Mouse (Mus musculus) megakaryocyte, adult 5-6 weeks (primary cell): ENCODE data around the gene Zfp385c. TPM values are rescaled to one million over a fixed set of nuclear protein-coding genes. Genes with fewer than 3 reads are reported as not detected.
"Not testable (repeated sequence)": the region's sequence is repeated elsewhere in the genome, so short reads cannot be mapped to it uniquely, and the experiment has no call there.

Source experiments
- ATAC-seq: 2 replicates; pipeline ENCODE4 v1.8.0; 2016; ENCODE audit warnings: mild to moderate bottlenecking, inconsistent platforms; ENCODE audit not compliant: poor library complexity, severe bottlenecking
- total RNA-seq, 2 experiments: library from RNA; stranded (forward) in 1 of 2; stranded (reverse) in 1 of 2; fragments of 153-499, 151-499 nt in 1 of 2; fragments of 221-1000, 200-1000 nt in 1 of 2; gene quantifications; 2 replicates each; pipeline versions ENCODE4 v1.2.3 to v1.2.4; 2015 to 2017

The Zfp385c gene
- total RNA-seq, 2 experiments from 2014 or later: not detected

GRCm38 (mm10) chr11:100694926-100695325 is 2.7 kb upstream of the Zfp385c start:
- ATAC-seq: peak; percentile 82

DNA sequence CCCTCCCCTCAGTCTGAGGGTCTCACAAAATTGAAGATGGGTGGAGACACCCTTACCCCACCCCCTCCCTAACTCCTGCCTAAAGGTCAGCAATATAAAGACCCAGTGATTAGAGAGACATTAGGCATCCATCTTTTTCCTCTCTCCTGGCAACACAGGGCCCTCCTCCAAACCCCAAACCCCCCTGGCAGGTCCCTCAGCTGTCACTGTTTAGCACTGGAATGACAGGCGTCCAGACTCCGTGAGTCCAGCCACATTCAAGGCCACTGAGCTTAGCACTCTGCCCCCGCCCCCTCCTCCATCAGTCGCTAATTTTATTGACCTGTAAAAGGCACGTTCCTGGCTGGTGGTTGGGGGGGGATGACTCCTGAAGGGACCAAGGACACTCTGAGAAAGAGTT is 899 bp upstream of the Zfp385c start:
- no peak for ATAC-seq

- no peak for ATAC-seq
These were observed 1.9 kb downstream of the Zfp385c start for GRCm38 (mm10) chr11:100690389-100690788.

- ATAC-seq: no peak
These were observed 3.8 kb downstream of the Zfp385c start for GRCm38 (mm10) chr11:100688443-100688842.

GRCm38 (mm10) chr11:100687265-100687664 is 5.0 kb downstream of the Zfp385c start:
- ATAC-seq: no peak

DNA sequence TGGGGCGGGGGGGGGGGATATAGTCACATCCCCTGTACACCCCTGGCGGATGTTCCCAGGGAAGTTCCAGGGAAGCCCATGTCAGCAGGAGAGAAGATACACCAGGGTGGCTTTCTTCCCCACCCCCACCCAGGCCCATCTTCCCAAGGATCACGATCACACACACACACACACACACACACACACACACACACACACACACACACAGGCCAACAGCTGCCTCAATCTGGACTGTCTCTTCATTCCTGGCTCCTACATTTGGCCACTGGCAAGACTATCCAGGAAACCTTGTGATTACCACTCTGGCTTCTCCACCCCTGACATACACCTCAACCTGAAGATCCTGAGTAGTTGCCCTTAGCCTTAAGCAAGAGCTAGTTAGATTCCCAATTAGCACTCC is 6.9 kb downstream of the Zfp385c start:
- ATAC-seq: no peak

DNA sequence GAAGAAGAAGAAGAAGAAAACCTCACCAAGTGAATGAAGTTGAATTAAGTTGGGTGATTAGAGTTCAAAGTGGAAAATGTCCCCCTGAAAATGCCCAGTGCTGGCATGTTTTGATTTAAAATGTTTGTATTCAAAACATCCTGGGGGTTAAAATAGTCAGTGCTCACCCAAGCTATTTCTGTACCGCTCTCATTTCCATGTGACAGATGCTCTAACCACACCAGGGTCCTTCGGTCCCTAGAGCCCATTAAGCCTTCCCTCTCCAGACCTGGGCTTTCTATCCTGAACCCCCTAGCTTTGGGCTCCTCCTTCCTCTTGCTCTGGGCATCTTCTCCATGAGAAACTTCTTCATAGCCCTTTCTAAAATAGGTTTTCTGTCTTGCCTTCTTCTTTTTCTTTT is 8.2 kb downstream of the Zfp385c start:
- ATAC-seq: no peak

DNA sequence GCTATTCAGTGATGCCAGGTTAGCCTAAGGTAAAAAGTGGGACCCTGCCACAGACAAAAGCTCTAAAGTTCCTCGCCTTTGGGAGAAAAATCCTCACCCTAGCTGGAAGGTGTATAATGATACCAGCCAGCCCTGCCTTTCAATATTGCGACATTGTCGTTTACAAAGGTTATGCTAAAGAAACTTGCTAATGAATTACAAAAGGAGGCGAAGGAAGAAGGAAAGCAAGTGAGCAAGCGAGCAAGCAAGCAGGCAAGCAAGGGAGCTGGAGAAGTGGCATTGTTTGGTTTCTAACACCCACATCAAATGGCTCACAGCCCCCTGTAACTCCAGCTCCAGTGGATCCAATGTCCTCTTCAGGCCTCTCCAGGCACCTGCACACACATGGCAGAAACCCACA is 9.7 kb downstream of the Zfp385c start:
- ATAC-seq: no peak

DNA sequence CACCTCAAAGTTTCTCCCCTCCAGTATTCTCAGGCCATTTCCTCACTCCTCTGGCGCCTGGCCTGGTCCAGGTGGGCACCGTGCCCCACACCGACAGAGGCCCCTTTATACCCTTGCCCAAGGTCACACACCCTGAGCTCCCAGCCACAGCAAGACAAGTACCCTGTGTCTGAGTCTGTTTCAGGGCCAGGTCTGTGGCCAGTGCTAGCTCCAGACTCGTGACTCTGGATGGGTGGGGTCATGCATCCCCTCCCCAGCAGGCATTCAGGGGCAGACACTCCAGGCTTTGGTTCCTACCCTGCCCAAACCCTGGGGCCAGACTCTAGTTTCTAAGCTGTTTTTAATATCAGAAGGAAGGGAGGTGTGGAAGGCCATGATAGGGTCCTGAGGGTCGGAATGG is 10.4 kb downstream of the Zfp385c start:
- ATAC-seq: no peak

DNA sequence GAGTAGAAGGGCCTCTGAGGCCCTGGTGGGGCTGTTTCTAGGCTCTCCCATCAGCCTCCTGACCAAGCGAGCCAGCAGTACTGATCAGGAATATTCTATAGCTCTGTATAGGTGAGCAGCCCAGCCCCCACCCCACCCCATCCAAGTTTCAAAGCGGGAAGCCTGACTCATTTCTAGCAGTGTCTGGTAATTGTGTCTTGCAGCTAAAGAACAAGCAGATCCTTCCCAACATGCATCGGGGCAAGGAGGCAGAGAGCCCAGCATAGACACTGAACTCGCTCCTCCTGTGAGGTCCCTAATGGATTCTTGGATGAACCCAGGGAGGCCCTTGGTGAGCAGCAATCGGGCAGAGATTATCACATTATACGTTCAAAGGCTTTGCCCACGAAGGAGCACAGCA is 14.4 kb downstream of the Zfp385c start:
- ATAC-seq: no peak

DNA sequence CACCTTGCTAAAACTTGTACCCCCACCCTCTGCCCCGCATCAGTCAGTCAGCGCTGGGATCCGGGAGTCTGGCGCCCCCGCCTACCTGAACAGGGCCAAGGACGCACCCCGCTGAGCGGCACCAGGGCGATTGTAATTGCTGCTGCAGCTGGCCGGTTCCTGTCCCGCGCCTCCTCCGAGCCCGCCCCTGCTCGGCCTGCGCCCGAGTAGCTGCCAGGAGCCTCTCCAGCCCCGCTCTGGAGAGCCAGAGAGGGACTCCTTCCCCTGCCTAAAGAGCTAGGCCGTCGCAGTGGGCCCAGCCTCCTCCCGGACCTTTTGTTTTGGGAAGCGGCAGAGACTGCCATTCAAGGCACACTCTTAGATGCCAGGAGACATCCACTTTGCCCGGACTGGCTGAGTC is 19.1 kb downstream of the Zfp385c start:
- no peak for ATAC-seq

DNA sequence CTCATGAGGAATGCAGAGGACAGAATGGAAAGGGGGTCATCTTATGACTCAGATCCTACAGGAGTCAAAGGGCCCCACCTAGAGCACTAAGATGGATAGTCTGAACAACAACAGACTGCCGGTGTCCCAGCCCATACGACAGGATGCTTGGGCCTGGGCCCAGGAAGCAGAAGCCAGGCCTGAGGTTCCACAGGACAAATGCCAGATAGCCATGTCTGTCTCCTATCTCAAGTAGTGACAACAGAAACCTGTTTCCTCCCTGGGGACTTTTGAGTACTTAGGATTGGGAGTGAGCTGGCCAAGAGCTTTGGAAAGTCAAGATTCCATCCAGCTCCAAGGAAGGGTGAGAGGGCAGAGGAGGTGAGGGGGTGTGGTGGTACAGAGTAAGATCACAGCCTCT is 20.3 kb downstream of the Zfp385c start:
- ATAC-seq: no peak

DNA sequence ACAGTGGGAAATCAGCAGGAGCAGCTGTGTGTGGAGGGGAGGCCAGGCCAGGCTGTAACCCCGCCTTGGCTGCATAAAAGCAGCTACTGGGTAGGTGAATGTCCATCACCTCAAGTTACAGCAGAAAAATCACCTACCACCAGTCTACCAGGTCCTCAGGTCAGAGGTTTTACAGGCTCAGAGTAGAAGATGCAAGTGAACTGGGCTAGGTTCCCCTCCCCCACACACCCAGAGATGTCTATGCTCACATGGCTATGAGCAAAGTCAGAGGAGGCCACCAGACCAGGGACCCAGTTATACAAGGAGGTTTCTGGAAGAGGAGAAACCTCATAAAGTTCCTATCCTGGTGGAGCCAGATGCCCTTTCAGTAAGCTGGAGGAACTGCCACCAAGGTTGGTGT is 21.2 kb downstream of the Zfp385c start:
- ATAC-seq: no peak

DNA sequence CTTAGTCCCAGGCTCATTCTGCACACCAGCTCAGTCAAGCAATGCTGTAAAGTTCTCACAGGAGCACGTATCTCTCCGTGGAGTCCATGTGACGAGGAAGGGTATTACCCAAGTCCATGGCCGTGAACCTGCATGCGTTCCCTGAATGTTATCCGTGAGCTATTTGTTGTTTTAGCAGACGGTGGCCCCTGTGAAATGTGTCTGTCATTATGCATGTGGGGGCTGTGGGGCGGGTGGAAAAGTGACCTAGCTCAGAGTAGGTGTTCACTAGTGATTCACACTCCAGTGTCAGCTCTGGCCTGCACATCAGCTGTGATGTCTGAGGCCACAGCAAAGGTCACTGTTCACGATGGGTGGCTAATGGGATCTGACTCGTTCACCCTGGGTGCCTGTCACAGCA is 32.4 kb downstream of the Zfp385c start:
- no peak for ATAC-seq

DNA sequence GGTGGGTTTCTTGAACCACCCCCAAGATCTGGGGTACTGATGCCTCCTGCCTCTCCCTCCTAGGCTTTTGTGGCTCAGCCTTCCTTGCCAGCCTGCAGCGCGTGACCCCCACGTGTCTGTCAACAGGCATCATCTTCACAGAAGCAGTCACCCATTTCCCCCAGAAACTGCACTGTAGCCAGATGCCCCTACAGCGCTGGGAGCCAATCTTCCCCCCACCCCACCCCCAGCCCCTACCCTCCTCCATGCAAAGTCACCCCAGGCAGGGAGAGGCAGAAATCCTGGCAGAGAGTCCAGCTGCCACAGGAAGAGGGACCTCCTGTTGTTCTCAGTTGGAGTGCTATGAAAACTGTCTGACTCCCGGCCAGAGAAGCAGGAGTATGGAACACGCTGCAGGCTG is 35.8 kb downstream of the Zfp385c start:
- ATAC-seq: no peak

DNA sequence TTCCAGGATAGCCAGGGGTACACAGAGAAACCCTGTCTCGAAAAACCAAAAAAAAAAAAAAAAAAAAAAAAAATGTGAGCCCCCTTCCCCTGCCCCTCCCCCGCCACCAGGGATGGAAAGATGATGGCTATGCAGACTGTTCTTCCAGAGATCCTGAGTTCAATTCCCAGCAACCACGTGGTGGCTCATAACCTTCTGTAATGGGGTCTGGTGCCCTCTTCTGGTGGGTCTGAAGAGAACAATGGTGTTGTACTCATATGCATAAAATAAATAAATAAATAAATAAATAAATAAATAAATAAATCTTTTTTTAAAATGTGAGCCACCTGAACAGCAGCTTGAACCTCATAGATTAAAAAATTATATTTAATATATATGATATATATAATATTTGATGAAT is 36.7 kb downstream of the Zfp385c start:
- not testable (repeated sequence) for ATAC-seq

DNA sequence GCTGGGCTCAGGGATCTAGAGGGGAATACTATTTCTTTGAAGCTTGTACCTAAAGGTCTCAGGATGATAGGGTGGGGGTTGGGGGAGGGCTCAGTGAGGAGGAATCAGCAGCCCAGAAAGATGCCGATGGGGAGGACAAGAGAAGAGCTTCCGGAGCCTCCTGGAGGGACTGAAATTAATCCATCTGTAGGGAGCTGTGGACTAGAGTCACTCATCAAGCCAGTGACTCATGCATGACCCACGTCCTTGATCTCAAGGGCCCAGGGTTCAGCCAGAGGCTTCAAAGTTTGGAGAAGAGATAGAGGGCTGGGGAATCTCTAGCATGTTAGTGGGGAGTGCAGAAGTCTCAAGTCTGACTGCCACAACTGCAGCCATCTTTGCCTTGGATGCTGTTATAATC is 40.5 kb downstream of the Zfp385c start:
- ATAC-seq: no peak

DNA sequence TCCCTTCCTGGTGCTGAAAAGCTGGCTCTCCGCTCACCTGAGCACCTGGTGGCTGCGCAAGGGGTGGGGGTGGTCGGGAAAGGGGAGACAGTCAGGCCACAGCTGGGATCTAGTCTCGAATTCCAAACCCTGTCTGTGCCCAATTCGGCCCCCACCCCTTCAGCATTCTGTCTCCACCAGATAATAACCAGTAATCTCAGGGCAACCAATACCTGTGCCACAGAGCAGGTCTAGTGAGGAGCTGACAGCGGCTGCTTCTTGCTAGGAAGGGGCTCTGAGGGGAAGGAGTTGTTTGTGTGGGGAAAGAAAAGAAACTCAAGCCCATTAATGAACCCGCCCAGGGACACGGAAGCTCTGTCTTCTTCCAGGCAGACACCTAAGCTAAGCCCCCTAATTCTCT is 41.0 kb downstream of the Zfp385c start:
- no peak for ATAC-seq

GRCm38 (mm10) chr11:100648405-100648804 is 43.9 kb downstream of the Zfp385c start:
- no peak for ATAC-seq

- ATAC-seq: peak; percentile 79
These were observed 46.0 kb downstream of the Zfp385c start for GRCm38 (mm10) chr11:100646265-100646664.

GRCm38 (mm10) chr11:100643612-100644575 is 48.4 kb downstream of the Zfp385c start:
- no peak for ATAC-seq

DNA sequence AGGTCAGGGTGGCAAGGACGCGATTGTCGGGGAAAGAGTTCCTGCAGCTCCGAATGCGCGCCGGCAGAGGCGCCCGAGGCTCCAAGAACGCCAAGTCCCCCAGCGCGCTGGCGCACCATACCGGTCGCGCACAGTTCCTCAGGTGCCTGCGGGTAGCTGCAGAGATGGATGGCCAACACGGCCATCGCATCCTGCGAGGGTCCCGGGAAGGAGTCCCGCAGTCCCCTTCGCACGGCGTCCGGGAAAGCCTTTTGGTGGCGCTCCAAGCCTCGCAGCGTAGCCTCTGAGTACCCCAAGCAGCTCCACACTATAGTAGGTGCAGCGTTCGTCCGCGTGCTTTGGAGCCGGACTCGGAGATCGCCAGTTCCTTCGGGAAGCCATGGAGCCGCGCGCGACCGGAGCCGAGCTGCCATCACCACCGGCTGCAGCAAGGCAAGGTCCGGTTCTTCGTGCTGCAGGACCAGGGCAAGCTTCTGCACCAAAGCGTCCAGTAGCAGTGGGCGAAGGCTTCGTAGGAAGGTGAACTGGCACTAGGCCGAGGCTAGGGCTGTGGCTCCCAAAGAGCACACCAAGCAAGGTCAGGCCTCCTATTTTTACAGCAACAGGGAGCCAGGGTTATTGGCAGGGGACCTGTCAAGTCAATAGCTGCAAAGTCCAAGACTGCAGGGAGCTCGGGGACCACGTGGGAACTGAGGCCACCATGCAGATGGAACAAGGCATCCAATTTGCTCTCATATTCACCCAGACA is 51.9 kb downstream of the Zfp385c start:
- peak; percentile 71 for ATAC-seq
